7 mouse cellular contexts compared by ENCODE assay signal in the genomic region with DNA sequence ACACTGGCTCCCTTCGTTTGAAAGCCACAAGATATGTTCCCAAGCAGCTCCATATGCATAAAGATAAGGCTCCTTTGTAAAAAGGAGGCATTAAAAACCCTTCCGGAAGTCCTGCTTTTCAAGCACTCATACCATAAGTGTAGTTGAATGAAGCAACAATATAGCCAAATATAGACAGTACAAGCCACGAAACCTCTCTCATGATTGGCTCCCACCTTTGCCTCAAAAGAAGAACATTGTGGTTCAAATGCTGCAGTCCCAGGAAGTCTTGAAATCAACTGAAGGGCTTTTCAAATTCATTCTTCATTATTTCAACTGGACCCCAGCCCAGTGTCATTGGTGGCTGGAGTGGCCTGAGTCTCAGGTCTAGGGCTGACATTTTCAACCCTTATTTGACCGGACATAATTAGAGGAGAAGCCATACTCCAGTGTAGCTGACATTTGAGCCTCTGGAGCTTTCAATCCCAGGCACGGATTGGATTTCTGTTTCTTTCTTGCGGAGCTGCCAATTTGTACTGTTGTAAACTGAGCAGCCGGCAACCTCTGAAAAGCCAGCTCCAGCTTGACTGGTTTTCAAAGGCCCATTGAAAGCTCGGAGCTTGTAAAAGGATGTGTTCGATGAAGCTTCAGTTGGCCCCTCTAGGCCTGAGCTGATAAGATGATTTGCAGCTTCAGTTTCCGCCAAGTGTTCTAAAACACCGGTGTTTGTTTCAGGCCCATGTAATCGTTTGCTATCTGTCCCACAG.
DNase-seq lines count a peak whose midpoint lies in the region; ATAC-seq and TF ChIP-seq lines count a peak whose summit lies in the region.

No protein-coding gene starts in this region.

- TF ChIP-seq CTCF in left cerebral cortex, adult 2 months (IDR thresholded peaks at IDR 0.05) = no peak

- H3K27me3 ChIP-seq in embryonic facial prominence, embryonic 11.5 days (ENCODE audit: control insufficient read depth, insufficient read depth, low read length) = peaks cover 2% of the 10 kb centered on the region; the same call in 1 of the 2 replicates
- peaks cover 78% of the 10 kb centered on the region for H3K27me3 ChIP-seq in hindbrain, embryonic 13.5 days

- 39% methylated on average over 12 of the region's 12 CpGs for WGBS in embryonic facial prominence, embryonic 11.5 days
- WGBS in hindbrain, embryonic 13.5 days = 40% methylated on average over 12 of the region's 12 CpGs

- intact Hi-C loops in left cerebral cortex, adult 2 months (cut with DNase I) = loop anchor here (10.0 kb wide), 1 partner anchor 439 kb away; no protein-coding TSS in a partner anchor

- no peak for DNase-seq in left cerebral cortex, adult 2 months (ENCODE audit: extremely low spot score in 1 of 2, low spot score in 2 of 2)
- no peak for DNase-seq in left cerebral cortex, adult 11 months (ENCODE audit: low spot score)
- peak; percentile 48 for DNase-seq in embryonic facial prominence, embryonic 11.5 days (ENCODE audit: low spot score)
- DNase-seq in cerebellum, postnatal 36 days = no peak
- DNase-seq in frontal cortex, postnatal 10 days (ENCODE audit: low spot score in 2 of 2) = no peak

- ATAC-seq in embryonic facial prominence, embryonic 11.5 days (replicated peaks; ENCODE audit: insufficient number of reproducible peaks, low FRiP score, low TSS enrichment, low read depth) = peak; percentile 29; the same call in 1 of the 2 replicates
- ATAC-seq in hindbrain, embryonic 13.5 days (ENCODE audit: low FRiP score) = no peak
- peak; percentile 66 for ATAC-seq in megakaryocyte progenitor cell, adult 5-6 weeks (replicated peaks; ENCODE audit: poor library complexity)

- peak overlapping the region; percentile 16 for H3K27ac ChIP-seq in left cerebral cortex, adult 2 months
- H3K27ac ChIP-seq in embryonic facial prominence, embryonic 11.5 days (replicated peaks; ENCODE audit: low read depth, low read length) = no peak overlapping the region
- H3K27ac ChIP-seq in hindbrain, embryonic 13.5 days = peak overlapping the region; percentile 44

- H3K4me3 ChIP-seq in left cerebral cortex, adult 2 months = no peak overlapping the region
- H3K4me3 ChIP-seq in embryonic facial prominence, embryonic 11.5 days (ENCODE audit: low read depth, low read length) = no peak overlapping the region
- no peak overlapping the region for H3K4me3 ChIP-seq in hindbrain, embryonic 13.5 days

- H3K4me2 ChIP-seq in embryonic facial prominence, embryonic 11.5 days (ENCODE audit: low read depth, low read length) = no peak overlapping the region
- H3K4me2 ChIP-seq in hindbrain, embryonic 13.5 days = no peak overlapping the region

- H3K9me3 ChIP-seq in embryonic facial prominence, embryonic 11.5 days (replicated peaks; ENCODE audit: control insufficient read depth, low read length) = no peaks in the 10 kb centered on the region
- no peaks in the 10 kb centered on the region for H3K9me3 ChIP-seq in hindbrain, embryonic 13.5 days

- no peak overlapping the region for H3K9ac ChIP-seq in embryonic facial prominence, embryonic 11.5 days (replicated peaks; ENCODE audit: low read length)
- H3K9ac ChIP-seq in hindbrain, embryonic 13.5 days = no peak overlapping the region

- H3K36me3 ChIP-seq in embryonic facial prominence, embryonic 11.5 days (replicated peaks; ENCODE audit: control insufficient read depth, insufficient read depth, low read depth, low read length) = no peaks in the 10 kb centered on the region
- H3K36me3 ChIP-seq in hindbrain, embryonic 13.5 days = no peaks in the 10 kb centered on the region

- H3K4me1 ChIP-seq in embryonic facial prominence, embryonic 11.5 days (ENCODE audit: control insufficient read depth, insufficient read depth, low read length) = no peaks in the 10 kb centered on the region
- H3K4me1 ChIP-seq in hindbrain, embryonic 13.5 days (replicated peaks) = peaks cover 11% of the 10 kb centered on the region; the same call in 1 of the 2 replicates
